ENCODE assay signal across 9 mouse cellular contexts in genomic region chr9:108506901-108507300, GRCm38 (mm10). TPM values are rescaled to one million over a fixed set of nuclear protein-coding genes. Genes with fewer than 3 reads are reported as not detected.
DNase-seq lines count a peak whose midpoint lies in the region; ATAC-seq and TF ChIP-seq lines count a peak whose summit lies in the region.
"Had no signal": no experiment of that assay in that cellular context is flagged by ENCODE, and none has a peak within 500 bp of the region (broad histone marks: within the 10 kb centered on the region; RNA-seq: fewer than 3 reads in every experiment).

No protein-coding gene starts in this region.

- H3K4me3 ChIP-seq in kidney, adult 2 months (ENCODE audit: insufficient read depth, low read depth, low read length) = no peak overlapping the region
- no peak overlapping the region for H3K4me3 ChIP-seq in embryonic facial prominence, embryonic 12.5 days
- no peak overlapping the region; the same call in 1 of the 2 replicates for H3K4me3 ChIP-seq in heart, postnatal 0 days (ENCODE audit: low read depth, low read length)
- peak overlapping the region; percentile 61; the same call in 1 of the 2 replicates for H3K4me3 ChIP-seq in liver, postnatal 0 days (ENCODE audit: low read depth, low read length)

- 0 out of 2 replicates have a peak overlapping the region, but pooled peaks have one; percentile 7 for H3K9ac ChIP-seq in embryonic facial prominence, embryonic 12.5 days
- H3K9ac ChIP-seq in heart, postnatal 0 days (replicated peaks; ENCODE audit: low read depth, low read length) = no peak overlapping the region
- no peak overlapping the region; the same call in 1 of the 2 replicates for H3K9ac ChIP-seq in liver, postnatal 0 days (replicated peaks)

- H3K4me2 ChIP-seq in embryonic facial prominence, embryonic 12.5 days (replicated peaks) = peak overlapping the region; percentile 87
- peak overlapping the region; percentile 94; the same call in 1 of the 2 replicates for H3K4me2 ChIP-seq in heart, postnatal 0 days (ENCODE audit: low read depth, low read length)
- peak overlapping the region; percentile 86 for H3K4me2 ChIP-seq in liver, postnatal 0 days (ENCODE audit: low read depth, low read length)

- DNase-seq in kidney, adult 2 months = no peak
- DNase-seq in kidney, adult 11 months = no peak
- DNase-seq in heart, postnatal 0 days (ENCODE audit: low spot score) = no peak
- DNase-seq in liver, postnatal 0 days = no peak
- DNase-seq in thymus, postnatal 0 days (ENCODE audit: low spot score) = no peak
- DNase-seq in urinary bladder, postnatal 14 days (ENCODE audit: low spot score) = no peak
- no peak for DNase-seq in urinary bladder, postnatal 4 days (ENCODE audit: low spot score in 2 of 2)

- H3K27me3 ChIP-seq in kidney, adult 2 months (replicated peaks; ENCODE audit: control insufficient read depth, insufficient read depth, low read length) = no peaks in the 10 kb centered on the region
- H3K27me3 ChIP-seq in embryonic facial prominence, embryonic 12.5 days = no peaks in the 10 kb centered on the region
- no peaks in the 10 kb centered on the region for H3K27me3 ChIP-seq in heart, postnatal 0 days (ENCODE audit: control insufficient read depth, insufficient read depth, low read length)
- H3K27me3 ChIP-seq in liver, postnatal 0 days (ENCODE audit: insufficient read depth, low read length) = no peaks in the 10 kb centered on the region

- TF ChIP-seq CTCF in kidney, adult 2 months (conservative IDR thresholded peaks at IDR 0.05; ENCODE audit: insufficient read depth, insufficient read length, low read depth, low read length) = no peak
- TF ChIP-seq CTCF in heart, postnatal 0 days (IDR thresholded peaks at IDR 0.05; ENCODE audit: low read depth) = no peak
- no peak for TF ChIP-seq CTCF in liver, postnatal 0 days (IDR thresholded peaks at IDR 0.05; ENCODE audit: low read depth)

- 86% methylated on average over 7 of the region's 7 CpGs for WGBS in kidney, adult 2 months
- WGBS in embryonic facial prominence, embryonic 12.5 days = 87% methylated on average over 7 of the region's 7 CpGs
- WGBS in heart, postnatal 0 days = 85% methylated on average over 7 of the region's 7 CpGs
- WGBS in liver, postnatal 0 days (ENCODE audit: insufficient replicate concordance) = 86% methylated on average over 7 of the region's 7 CpGs

- H3K27ac ChIP-seq in kidney, adult 2 months (ENCODE audit: insufficient read depth, low read depth, low read length) = peak overlapping the region; percentile 72; the same call in 1 of the 2 replicates
- no peak overlapping the region; the same call in 1 of the 2 replicates for H3K27ac ChIP-seq in embryonic facial prominence, embryonic 12.5 days
- H3K27ac ChIP-seq in heart, postnatal 0 days (ENCODE audit: low read depth) = no peak overlapping the region
- H3K27ac ChIP-seq in liver, postnatal 0 days (ENCODE audit: low read depth) = peak overlapping the region; percentile 88; the same call in 1 of the 2 replicates

- TF ChIP-seq POLR2A in kidney, adult 2 months (IDR thresholded peaks at IDR 0.05; ENCODE audit: low read depth, low read length) = no peak

- H3K4me1 ChIP-seq in kidney, adult 2 months (ENCODE audit: control insufficient read depth, insufficient read depth, low read length) = peaks cover 8% of the 10 kb centered on the region; the same call in 1 of the 2 replicates
- H3K4me1 ChIP-seq in embryonic facial prominence, embryonic 12.5 days = peaks cover 11% of the 10 kb centered on the region
- peaks cover 8% of the 10 kb centered on the region for H3K4me1 ChIP-seq in heart, postnatal 0 days (ENCODE audit: control insufficient read depth, insufficient read depth)
- H3K4me1 ChIP-seq in liver, postnatal 0 days (ENCODE audit: insufficient read depth) = peaks cover 14% of the 10 kb centered on the region

- ATAC-seq in embryonic facial prominence, embryonic 12.5 days (ENCODE audit: insufficient number of reproducible peaks, insufficient read depth, low FRiP score, low TSS enrichment) = no peak
- ATAC-seq in heart, postnatal 0 days (ENCODE audit: insufficient read depth, low read depth) = no peak
- no peak for ATAC-seq in liver, postnatal 0 days

- TF ChIP-seq EP300 in heart, postnatal 0 days (IDR thresholded peaks at IDR 0.05; ENCODE audit: low read depth) = no peak
- TF ChIP-seq EP300 in liver, postnatal 0 days (IDR thresholded peaks at IDR 0.05; ENCODE audit: low read depth) = no peak

- H3K36me3 ChIP-seq in kidney, adult 2 months (ENCODE audit: control insufficient read depth, insufficient read depth, low read length) = no peaks in the 10 kb centered on the region; the same call in 1 of the 2 replicates
- peaks cover 42% of the 10 kb centered on the region for H3K36me3 ChIP-seq in embryonic facial prominence, embryonic 12.5 days
- peaks cover 35% of the 10 kb centered on the region for H3K36me3 ChIP-seq in heart, postnatal 0 days (replicated peaks; ENCODE audit: control insufficient read depth, insufficient read depth, low read length)
- peaks cover 33% of the 10 kb centered on the region for H3K36me3 ChIP-seq in liver, postnatal 0 days (replicated peaks; ENCODE audit: insufficient read depth, low read length)

- no peaks in the 10 kb centered on the region for H3K9me3 ChIP-seq in embryonic facial prominence, embryonic 12.5 days
- no peaks in the 10 kb centered on the region for H3K9me3 ChIP-seq in heart, postnatal 0 days (replicated peaks; ENCODE audit: control insufficient read depth, low read length)
- H3K9me3 ChIP-seq in liver, postnatal 0 days (ENCODE audit: low read length) = no peaks in the 10 kb centered on the region
- H3K9me3 ChIP-seq: G1E had no signal

RNA-seq across cellular contexts. Expression of gene Qars, which starts 0.6 kb away (rescaled TPM):
- polyA plus RNA-seq in kidney, adult 2 months (2012; rRNA removed) = 175 and 188 TPM in 2 replicates
- polyA plus RNA-seq in embryonic facial prominence, embryonic 12.5 days (2016; fragmentation: Nextera tagmentation; extraction: Ambion mirVana) = 110 and 115 TPM in 2 replicates
- 175 and 188 TPM in 2 replicates for total RNA-seq in heart, postnatal 0 days (2014; rRNA removed; ENCODE audit: low replicate concordance)
- polyA plus RNA-seq in heart, postnatal 0 days (2015; fragmentation: Nextera tagmentation; extraction: Ambion mirVana) = 44.7 and 49.2 TPM in 2 replicates
- polyA plus RNA-seq in liver, postnatal 0 days (2015; fragmentation: Nextera tagmentation; extraction: Ambion mirVana) = 33.0 and 33.3 TPM in 2 replicates
- polyA plus RNA-seq in thymus, postnatal 0 days (2015; fragmentation: Nextera tagmentation; extraction: Ambion mirVana) = 113 and 119 TPM in 2 replicates

RNA-seq across cellular contexts. Expression of gene Qrich1, which starts 9.7 kb away (rescaled TPM):
- 76.3 and 85.5 TPM in 2 replicates for polyA plus RNA-seq in kidney, adult 2 months (2012; rRNA removed)
- 160 TPM in 2 replicates for polyA plus RNA-seq in embryonic facial prominence, embryonic 12.5 days (2016; fragmentation: Nextera tagmentation; extraction: Ambion mirVana)
- total RNA-seq in heart, postnatal 0 days (2014; rRNA removed; ENCODE audit: low replicate concordance) = 138 and 154 TPM in 2 replicates
- 52.5 and 55.4 TPM in 2 replicates for polyA plus RNA-seq in heart, postnatal 0 days (2015; fragmentation: Nextera tagmentation; extraction: Ambion mirVana)
- 26.2 and 27.1 TPM in 2 replicates for polyA plus RNA-seq in liver, postnatal 0 days (2015; fragmentation: Nextera tagmentation; extraction: Ambion mirVana)
- 84.5 and 96.7 TPM in 2 replicates for polyA plus RNA-seq in thymus, postnatal 0 days (2015; fragmentation: Nextera tagmentation; extraction: Ambion mirVana)

RNA-seq across cellular contexts. Expression of gene Usp19, which starts 16.5 kb away (rescaled TPM):
- 107 and 137 TPM in 2 replicates for polyA plus RNA-seq in kidney, adult 2 months (2012; rRNA removed)
- polyA plus RNA-seq in embryonic facial prominence, embryonic 12.5 days (2016; fragmentation: Nextera tagmentation; extraction: Ambion mirVana) = 99.0 and 102 TPM in 2 replicates
- total RNA-seq in heart, postnatal 0 days (2014; rRNA removed; ENCODE audit: low replicate concordance) = 108 and 136 TPM in 2 replicates
- 34.8 and 38.2 TPM in 2 replicates for polyA plus RNA-seq in heart, postnatal 0 days (2015; fragmentation: Nextera tagmentation; extraction: Ambion mirVana)
- polyA plus RNA-seq in liver, postnatal 0 days (2015; fragmentation: Nextera tagmentation; extraction: Ambion mirVana) = 13.8 and 17.0 TPM in 2 replicates
- 52.3 and 57.7 TPM in 2 replicates for polyA plus RNA-seq in thymus, postnatal 0 days (2015; fragmentation: Nextera tagmentation; extraction: Ambion mirVana)

RNA-seq across cellular contexts. Expression of gene Lamb2, which starts 27.4 kb away (rescaled TPM):
- polyA plus RNA-seq in kidney, adult 2 months (2012; rRNA removed) = 80.4 and 89.1 TPM in 2 replicates
- polyA plus RNA-seq in embryonic facial prominence, embryonic 12.5 days (2016; fragmentation: Nextera tagmentation; extraction: Ambion mirVana) = 51.3 and 58.5 TPM in 2 replicates
- total RNA-seq in heart, postnatal 0 days (2014; rRNA removed; ENCODE audit: low replicate concordance) = 161 and 182 TPM in 2 replicates
- 44.4 and 50.8 TPM in 2 replicates for polyA plus RNA-seq in heart, postnatal 0 days (2015; fragmentation: Nextera tagmentation; extraction: Ambion mirVana)
- 2.7 and 3.9 TPM in 2 replicates for polyA plus RNA-seq in liver, postnatal 0 days (2015; fragmentation: Nextera tagmentation; extraction: Ambion mirVana)
- 3.9 and 4.4 TPM in 2 replicates for polyA plus RNA-seq in thymus, postnatal 0 days (2015; fragmentation: Nextera tagmentation; extraction: Ambion mirVana)

RNA-seq across cellular contexts. Expression of gene Klhdc8b, which starts 45.5 kb away (rescaled TPM):
- polyA plus RNA-seq in kidney, adult 2 months (2012; rRNA removed) = 35.0 and 35.8 TPM in 2 replicates
- 44.5 and 46.0 TPM in 2 replicates for polyA plus RNA-seq in embryonic facial prominence, embryonic 12.5 days (2016; fragmentation: Nextera tagmentation; extraction: Ambion mirVana)
- total RNA-seq in heart, postnatal 0 days (2014; rRNA removed; ENCODE audit: low replicate concordance) = 180 and 186 TPM in 2 replicates
- polyA plus RNA-seq in heart, postnatal 0 days (2015; fragmentation: Nextera tagmentation; extraction: Ambion mirVana) = 91.6 and 92.7 TPM in 2 replicates
- 8.5 and 9.1 TPM in 2 replicates for polyA plus RNA-seq in liver, postnatal 0 days (2015; fragmentation: Nextera tagmentation; extraction: Ambion mirVana)
- polyA plus RNA-seq in thymus, postnatal 0 days (2015; fragmentation: Nextera tagmentation; extraction: Ambion mirVana) = 9.5 and 11.2 TPM in 2 replicates

Comparison
In these comparisons a context has a peak if more than half of its experiments do, and no peak if none do; other contexts are left out.
1. H3K27ac ChIP-seq: peak in kidney, adult 2 months (single experiment) and liver, postnatal 0 days (single experiment); none in embryonic facial prominence, embryonic 12.5 days (single experiment) and heart, postnatal 0 days (single experiment).
2. Peak in every context shown above with its lines, with median percentiles within 50 percentile points of each other: H3K4me2 ChIP-seq.